Mouse (Mus musculus): ENCODE data around the gene Mfsd9.
"Not testable (repeated sequence)": the region's sequence is repeated elsewhere in the genome, so short reads cannot be mapped to it uniquely, and the experiment has no call there.

Gene Mfsd9

GRCm38 (mm10) chr1:40776763-40777162, 13.7 kb downstream of the Mfsd9 start:
- DNase-seq = no peak

DNA sequence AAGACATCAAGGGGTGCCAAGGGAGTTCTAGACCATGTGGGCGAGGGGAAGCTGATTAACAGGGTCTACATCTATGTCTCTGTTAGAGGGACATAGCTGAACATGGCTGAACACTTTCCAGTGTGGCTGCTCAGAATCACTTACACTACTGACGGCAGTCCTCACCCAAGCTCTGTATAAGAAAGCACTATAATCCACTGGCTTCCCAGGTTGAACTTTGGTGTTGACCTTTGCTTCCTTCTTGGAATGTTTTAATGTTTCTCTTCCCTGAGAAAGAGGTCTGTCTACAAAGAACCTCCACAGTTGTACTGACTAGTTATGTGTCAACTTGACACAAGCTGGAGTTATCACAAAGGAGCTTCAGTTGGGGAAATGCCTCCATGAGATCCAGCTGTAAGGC, 14.4 kb downstream of the Mfsd9 start:
- DNase-seq = no peak

DNA sequence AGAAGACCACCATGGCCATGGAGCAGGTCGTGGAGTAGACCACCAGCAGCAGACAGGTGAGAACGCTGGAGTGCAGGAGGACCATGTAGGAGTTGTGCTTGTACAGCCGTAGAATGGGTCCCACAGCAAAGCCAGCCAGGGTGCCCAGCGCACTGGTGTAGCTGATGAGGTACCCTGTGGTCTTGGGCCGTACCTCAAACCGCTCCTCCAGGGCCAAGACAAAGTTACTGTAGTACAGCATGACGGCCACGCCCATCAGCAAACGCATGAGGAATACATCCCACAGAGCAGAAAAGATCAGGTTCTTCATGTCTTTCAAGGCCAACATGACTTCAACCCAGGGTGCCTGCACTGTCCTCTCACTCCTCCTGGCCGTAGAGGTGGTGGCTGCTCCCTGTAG, 16.4 kb downstream of the Mfsd9 start:
- DNase-seq = no peak

- DNase-seq = no peak
Observed at GRCm38 (mm10) chr1:40773234-40773633, 17.3 kb downstream of the Mfsd9 start.

DNA sequence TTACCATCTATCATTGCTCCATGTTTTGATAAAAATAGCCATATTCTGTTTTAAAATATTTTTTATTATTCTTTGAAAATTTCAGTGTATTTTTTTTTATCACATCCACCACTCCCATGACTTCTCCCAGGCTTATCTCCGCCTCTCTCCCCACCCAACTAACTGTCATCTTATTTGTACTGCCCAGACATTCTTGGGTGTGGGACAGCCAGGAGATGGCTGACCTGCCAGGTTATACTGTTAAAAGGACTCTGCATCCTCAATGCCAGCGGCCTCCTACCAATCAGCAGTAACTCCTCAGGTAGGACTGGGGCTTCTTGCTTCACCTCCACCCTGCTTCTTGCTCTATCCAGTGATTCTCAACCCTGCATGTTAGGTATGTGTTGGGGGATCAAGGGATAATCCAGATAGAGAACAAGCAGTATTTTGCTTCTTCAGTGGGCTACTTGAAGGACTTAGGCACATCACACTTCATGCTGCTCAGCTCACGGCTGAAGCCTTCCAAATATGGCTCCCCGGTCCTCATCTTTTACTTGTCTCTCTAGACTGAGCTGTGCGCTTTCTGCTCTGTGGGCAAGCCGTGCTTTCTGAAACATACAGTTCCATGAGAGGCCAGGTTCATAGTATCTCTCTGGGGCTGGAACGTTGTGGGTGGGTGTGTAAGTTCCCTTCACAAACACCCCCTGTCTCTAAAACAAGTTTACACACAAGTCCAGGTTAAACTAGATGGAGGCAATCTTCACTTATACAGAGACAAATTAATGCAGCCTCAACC, 19.1 kb downstream of the Mfsd9 start:
- no peak for DNase-seq

- peak; percentile 79 to 89 for DNase-seq
Observed at GRCm38 (mm10) chr1:40769331-40769894, 21.1 kb downstream of the Mfsd9 start.

GRCm38 (mm10) chr1:40768606-40769005, 21.9 kb downstream of the Mfsd9 start:
- DNase-seq = peak; percentile 78 to 82

DNA sequence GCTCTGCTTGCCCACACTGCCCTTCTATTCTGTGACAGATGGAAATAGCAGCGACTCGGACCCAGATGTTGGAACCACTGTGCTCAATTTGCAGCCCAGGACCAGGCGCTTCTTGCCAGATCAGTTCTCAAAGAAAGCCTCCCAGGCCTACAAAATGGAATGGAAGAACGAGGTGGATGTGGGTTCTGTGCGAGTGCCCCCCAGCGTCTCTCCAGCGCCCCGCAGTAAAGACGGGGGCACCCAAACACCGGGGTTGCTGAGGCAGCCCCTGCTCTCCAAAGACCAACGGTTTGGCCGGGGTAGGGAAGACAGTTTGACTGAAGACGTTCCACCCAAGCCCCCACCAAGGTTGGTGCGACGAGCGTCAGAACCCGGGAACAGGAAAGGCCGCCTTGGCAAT, 22.9 kb downstream of the Mfsd9 start:
- no peak for DNase-seq

GRCm38 (mm10) chr1:40765521-40765920, 25.0 kb downstream of the Mfsd9 start:
- DNase-seq = no peak

DNA sequence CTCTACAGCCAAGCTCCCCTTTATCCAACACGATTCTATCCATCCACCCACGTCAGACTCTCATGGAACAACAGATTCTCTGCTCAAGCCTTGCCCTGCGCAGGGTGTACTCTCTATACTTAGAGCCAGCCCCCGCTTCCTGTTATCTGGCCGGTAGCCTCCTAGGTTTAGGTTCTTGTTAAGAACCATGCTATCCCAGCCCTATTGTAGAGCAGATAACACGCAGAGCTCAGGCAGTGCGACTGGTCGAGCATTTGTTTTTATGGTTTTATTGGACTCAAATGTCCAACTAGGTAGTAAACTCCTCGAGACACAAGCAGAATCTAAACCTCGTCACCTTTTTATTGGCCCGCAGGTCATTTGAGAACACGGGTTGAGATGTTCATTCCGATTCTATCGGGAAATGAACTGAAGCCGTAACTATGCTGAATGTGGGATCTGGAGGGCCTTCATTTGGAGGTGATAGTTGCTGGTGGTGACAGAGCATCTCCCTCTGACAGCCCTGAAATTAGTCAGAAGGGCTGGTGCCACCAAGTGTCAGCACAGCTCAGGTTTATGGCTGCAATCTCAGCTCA, 25.7 kb downstream of the Mfsd9 start:
- no peak for DNase-seq

- DNase-seq = no peak
Observed at GRCm38 (mm10) chr1:40764042-40764441, 26.4 kb downstream of the Mfsd9 start.

GRCm38 (mm10) chr1:40759751-40760445, 30.6 kb downstream of the Mfsd9 start:
- peak; percentile 58 to 87 for DNase-seq

DNA sequence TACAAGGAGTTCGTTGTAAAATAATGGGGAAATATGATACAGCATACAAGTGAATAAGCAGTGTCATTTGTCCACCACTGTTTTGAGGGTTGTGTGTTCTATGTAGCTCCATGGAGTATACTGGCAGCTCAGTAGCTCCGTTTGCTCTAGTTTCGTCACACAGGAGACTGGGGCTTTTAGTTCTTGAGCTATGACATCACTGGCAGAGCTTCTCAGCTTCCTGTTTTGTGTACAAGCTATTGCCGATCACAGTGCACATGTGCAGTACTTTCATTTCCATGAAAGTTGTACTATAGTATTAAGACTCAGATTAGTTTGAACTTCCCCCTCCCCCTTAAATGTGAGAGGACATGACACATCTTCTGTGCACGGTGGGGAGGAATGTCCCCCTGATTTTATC, 44.4 kb downstream of the Mfsd9 start:
- no peak for DNase-seq

DNA sequence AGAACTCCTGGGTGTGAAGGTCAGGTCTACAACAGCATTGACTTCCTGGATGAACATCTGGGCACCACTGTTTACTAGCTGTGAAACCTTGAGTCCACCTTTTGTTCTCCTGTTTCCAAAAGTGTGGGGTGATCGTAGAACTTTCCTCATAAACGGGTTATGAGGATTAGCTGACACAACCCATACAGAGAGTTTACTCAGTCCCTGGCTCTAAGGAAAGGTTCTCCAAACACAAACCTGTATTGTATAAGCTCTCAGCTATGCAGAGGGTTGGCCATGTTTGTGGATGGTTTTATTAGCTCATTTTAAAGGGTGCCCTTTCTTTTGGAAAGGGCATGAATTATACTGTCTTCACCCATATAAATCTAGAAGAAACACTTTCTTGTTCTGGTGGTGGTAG, 49.7 kb downstream of the Mfsd9 start:
- DNase-seq = no peak

DNA sequence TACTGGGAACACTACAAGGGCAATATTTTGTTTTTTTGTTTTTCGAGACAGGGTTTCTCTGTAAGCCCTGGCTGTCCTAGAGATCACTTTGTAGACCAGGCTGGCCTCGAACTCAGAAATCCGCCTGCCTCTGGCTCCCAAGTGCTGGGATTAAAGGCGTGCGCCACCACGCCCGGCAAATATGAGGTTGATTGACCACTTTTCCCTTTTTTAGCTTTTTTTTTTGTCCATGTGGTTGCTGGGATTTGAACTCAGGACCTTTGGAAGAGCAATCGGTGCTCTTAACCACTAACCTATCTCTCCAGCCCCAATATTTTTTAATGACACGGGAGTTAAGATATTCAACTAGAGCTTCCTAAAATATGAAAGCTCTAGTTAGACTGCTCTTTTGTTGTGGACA, 52.2 kb downstream of the Mfsd9 start:
- DNase-seq = not testable (repeated sequence)

DNA sequence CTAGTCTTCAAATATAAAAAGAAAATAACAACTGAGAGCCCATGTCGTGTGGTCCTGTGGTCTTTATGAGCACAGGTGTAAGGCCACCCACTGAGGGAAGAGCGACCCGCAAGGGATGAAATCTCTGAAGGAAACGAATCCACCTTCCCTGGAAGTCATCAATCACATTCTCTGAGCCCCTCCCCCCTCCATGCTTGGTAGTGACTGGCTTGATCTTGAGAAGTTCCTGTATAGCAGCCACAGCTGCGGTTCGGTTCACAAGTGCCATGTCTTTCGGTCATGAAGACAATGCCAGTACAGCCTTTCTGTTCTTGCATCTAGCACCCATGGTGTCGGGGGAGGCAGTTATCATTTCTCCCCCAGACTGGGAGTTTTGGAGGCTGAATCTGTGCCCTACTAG, 52.8 kb downstream of the Mfsd9 start:
- DNase-seq = no peak

GRCm38 (mm10) chr1:40728636-40729035, 61.9 kb downstream of the Mfsd9 start:
- peak in 1 of 2 experiments; percentile 49 for DNase-seq

DNA sequence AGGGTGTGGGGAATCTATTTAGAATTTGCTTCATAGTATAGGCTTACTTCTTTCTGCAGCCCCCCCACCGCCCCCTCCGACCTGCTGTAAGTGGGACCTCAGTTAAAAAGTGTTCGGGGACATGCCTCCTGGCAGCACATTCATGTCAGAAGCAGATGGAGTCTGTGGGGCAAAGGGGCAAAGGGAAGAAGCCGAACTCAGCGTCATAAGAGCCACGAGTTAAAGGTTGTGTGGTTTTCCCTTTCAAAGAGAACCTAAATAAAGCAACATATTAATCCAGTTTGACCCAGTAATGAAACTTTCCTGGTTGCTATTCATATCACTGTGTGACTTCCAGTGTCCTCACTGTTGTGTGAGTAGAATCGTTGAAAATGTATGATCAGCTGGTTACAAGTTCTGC, 63.1 kb downstream of the Mfsd9 start:
- DNase-seq = peak in 1 of 2 experiments; percentile 51

DNA sequence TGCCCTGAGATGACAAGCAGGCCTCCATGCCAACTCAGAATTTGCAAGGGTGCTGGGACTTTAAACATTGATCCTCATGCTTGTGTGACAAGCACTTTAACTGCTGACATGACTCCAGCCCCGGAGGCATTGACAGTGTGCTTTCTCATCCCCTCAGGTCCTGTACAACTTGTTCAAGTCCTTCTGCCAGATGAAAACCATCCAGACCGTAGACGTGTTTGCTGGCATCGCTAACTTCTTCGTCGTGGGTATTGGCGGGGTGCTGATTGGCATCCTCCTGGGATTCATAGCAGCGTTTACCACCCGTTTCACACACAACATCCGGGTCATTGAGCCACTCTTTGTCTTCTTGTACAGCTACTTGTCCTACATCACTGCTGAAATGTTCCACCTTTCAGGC, 64.4 kb downstream of the Mfsd9 start:
- no peak for DNase-seq
